Mouse (Mus musculus): ENCODE measurements around the gene Akr1d1.

DNA sequence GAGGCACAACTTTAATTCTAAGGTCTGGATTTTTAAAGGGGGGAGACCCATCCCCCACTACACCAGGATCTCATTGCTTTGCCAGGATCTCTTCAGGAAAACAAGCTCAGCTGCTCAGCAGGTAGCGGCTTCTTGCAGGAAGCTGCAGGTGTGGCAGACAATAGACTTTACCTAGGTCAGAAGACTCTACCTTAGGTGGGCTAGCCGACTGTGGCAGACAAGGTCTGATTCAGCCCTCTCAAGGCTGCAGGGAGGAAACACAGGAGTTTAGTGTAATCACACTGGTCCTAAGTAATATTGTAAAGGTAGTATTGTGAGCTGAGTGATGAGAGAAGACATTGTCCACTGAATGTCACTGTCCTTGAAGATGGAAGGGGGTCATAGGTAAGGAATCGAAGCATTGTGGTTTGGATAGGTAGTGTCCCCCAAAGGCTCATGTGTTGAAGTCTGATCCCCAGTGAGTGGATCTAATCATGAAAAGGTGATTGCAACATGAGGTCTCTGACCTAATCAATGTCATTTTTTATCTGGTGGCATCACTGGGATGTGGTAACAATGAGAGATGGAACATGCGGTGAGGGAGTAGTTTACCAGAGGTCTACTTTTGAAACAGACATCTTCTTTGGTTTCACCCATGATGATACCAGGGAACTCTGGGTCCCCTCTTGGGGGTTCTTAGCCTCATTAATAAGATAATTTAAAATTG is 74.4 kb downstream of the Akr1d1 start:
- TF ChIP-seq CTCF (IDR thresholded peaks at IDR 0.05; ENCODE audit: low read depth), result no peak
- TF ChIP-seq EP300 (optimal IDR thresholded peaks at IDR 0.05), result no peak
